Mouse (Mus musculus): ENCODE results near the gene Cmklr1. TPM values are rescaled to one million over a fixed set of nuclear protein-coding genes. Genes with fewer than 3 reads are reported as not detected.

The Cmklr1 gene
- polyA plus RNA-seq, 1 experiment from 2014 or later = 63.8 TPM

GRCm38 (mm10) chr5:113609891-113610290, 40.3 kb downstream of the Cmklr1 start:
- Histone ChIP-seq H3K27me3 (replicated peaks; ENCODE audit: insufficient read depth, low read length) (no peaks in the 10 kb centered on the region), H3K9me3 (ENCODE audit: low read length) (no peaks in the 10 kb centered on the region), H3K4me3 (ENCODE audit: low read depth, low read length) (no peak overlapping the region), H3K4me2 (replicated peaks; ENCODE audit: low read depth, low read length) (no peak overlapping the region), H3K27ac (ENCODE audit: low read length) (peak overlapping the region; percentile 83), H3K9ac (replicated peaks; ENCODE audit: low read depth) (no peak overlapping the region), H3K4me1 (ENCODE audit: insufficient read depth, low read depth, low read length) (0 out of 2 replicates have a peak, but pooled peaks cover 4% of the 10 kb centered on the region), H3K36me3 (ENCODE audit: insufficient read depth, low read length) (no peaks in the 10 kb centered on the region)
- no peak for DNase-seq (ENCODE audit: low spot score)
- no peak for ATAC-seq
- TF ChIP-seq EP300 (IDR thresholded peaks at IDR 0.05) = no peak
- TF ChIP-seq CTCF (IDR thresholded peaks at IDR 0.05) = no peak
- WGBS = 61% methylated on average over 5 of the region's 5 CpGs

- H3K9me3 ChIP-seq (ENCODE audit: low read length) = no peaks in the 10 kb centered on the region
- H3K4me1 ChIP-seq (ENCODE audit: insufficient read depth, low read depth, low read length) = 0 out of 2 replicates have a peak, but pooled peaks cover 4% of the 10 kb centered on the region
- WGBS = 75% methylated on average over 8 of the region's 8 CpGs
- no peak overlapping the region for H3K4me2 ChIP-seq (replicated peaks; ENCODE audit: low read depth, low read length)
- TF ChIP-seq EP300 (IDR thresholded peaks at IDR 0.05) = no peak
- TF ChIP-seq CTCF (IDR thresholded peaks at IDR 0.05) = no peak
- no peaks in the 10 kb centered on the region for H3K36me3 ChIP-seq (ENCODE audit: insufficient read depth, low read length)
- ATAC-seq = no peak
- H3K27ac ChIP-seq (ENCODE audit: low read length) = peak overlapping the region; percentile 83
- no peak overlapping the region for H3K4me3 ChIP-seq (ENCODE audit: low read depth, low read length)
- DNase-seq (ENCODE audit: low spot score) = no peak
- no peak overlapping the region for H3K9ac ChIP-seq (replicated peaks; ENCODE audit: low read depth)
- no peaks in the 10 kb centered on the region for H3K27me3 ChIP-seq (replicated peaks; ENCODE audit: insufficient read depth, low read length)
These were observed 41.7 kb downstream of the Cmklr1 start for GRCm38 (mm10) chr5:113608511-113608910.

- Histone ChIP-seq H3K36me3 (ENCODE audit: insufficient read depth, low read length) (no peaks in the 10 kb centered on the region), H3K9me3 (ENCODE audit: low read length) (no peaks in the 10 kb centered on the region), H3K9ac (replicated peaks; ENCODE audit: low read depth) (no peak overlapping the region), H3K4me1 (ENCODE audit: insufficient read depth, low read depth, low read length) (0 out of 2 replicates have a peak, but pooled peaks cover 4% of the 10 kb centered on the region), H3K4me2 (replicated peaks; ENCODE audit: low read depth, low read length) (no peak overlapping the region), H3K27me3 (replicated peaks; ENCODE audit: insufficient read depth, low read length) (no peaks in the 10 kb centered on the region), H3K4me3 (ENCODE audit: low read depth, low read length) (no peak overlapping the region), H3K27ac (ENCODE audit: low read length) (peak overlapping the region; percentile 83)
- ATAC-seq (no peak), DNase-seq (ENCODE audit: low spot score) (peak; percentile 20)
- TF ChIP-seq CTCF (IDR thresholded peaks at IDR 0.05) (no peak), EP300 (IDR thresholded peaks at IDR 0.05) (no peak)
- 24% methylated on average over 13 of the region's 13 CpGs for WGBS
These were observed 42.2 kb downstream of the Cmklr1 start for GRCm38 (mm10) chr5:113607941-113608431.

GRCm38 (mm10) chr5:113606961-113607785, 43.1 kb downstream of the Cmklr1 start:
- DNase-seq (ENCODE audit: low spot score) (peak; percentile 63), ATAC-seq (peak; percentile 1; the same call in 1 of the 2 replicates)
- Histone ChIP-seq H3K36me3 (ENCODE audit: insufficient read depth, low read length) (no peaks in the 10 kb centered on the region), H3K9ac (replicated peaks; ENCODE audit: low read depth) (no peak overlapping the region), H3K4me1 (ENCODE audit: insufficient read depth, low read depth, low read length) (0 out of 2 replicates have a peak, but pooled peaks cover 4% of the 10 kb centered on the region), H3K27me3 (replicated peaks; ENCODE audit: insufficient read depth, low read length) (no peaks in the 10 kb centered on the region), H3K4me2 (replicated peaks; ENCODE audit: low read depth, low read length) (no peak overlapping the region), H3K27ac (ENCODE audit: low read length) (peak overlapping the region; percentile 83), H3K9me3 (ENCODE audit: low read length) (no peaks in the 10 kb centered on the region), H3K4me3 (ENCODE audit: low read depth, low read length) (no peak overlapping the region)
- TF ChIP-seq CTCF (IDR thresholded peaks at IDR 0.05) (peak; percentile 51), EP300 (IDR thresholded peaks at IDR 0.05) (no peak)
- WGBS = 60% methylated on average over 8 of the region's 8 CpGs

- Histone ChIP-seq H3K4me2 (replicated peaks; ENCODE audit: low read depth, low read length) (no peak overlapping the region), H3K9me3 (ENCODE audit: low read length) (no peaks in the 10 kb centered on the region), H3K27ac (ENCODE audit: low read length) (peak overlapping the region; percentile 83), H3K4me1 (ENCODE audit: insufficient read depth, low read depth, low read length) (0 out of 2 replicates have a peak, but pooled peaks cover 4% of the 10 kb centered on the region), H3K36me3 (ENCODE audit: insufficient read depth, low read length) (no peaks in the 10 kb centered on the region), H3K27me3 (replicated peaks; ENCODE audit: insufficient read depth, low read length) (no peaks in the 10 kb centered on the region), H3K4me3 (ENCODE audit: low read depth, low read length) (no peak overlapping the region), H3K9ac (replicated peaks; ENCODE audit: low read depth) (no peak overlapping the region)
- WGBS = 38% methylated on average over 3 of the region's 3 CpGs
- TF ChIP-seq EP300 (IDR thresholded peaks at IDR 0.05) (peak; percentile 55; the same call in 1 of the 2 replicates), CTCF (IDR thresholded peaks at IDR 0.05) (no peak)
- peak; percentile 62 for DNase-seq (ENCODE audit: low spot score)
- peak; percentile 27 for ATAC-seq
These were observed 44.1 kb downstream of the Cmklr1 start for GRCm38 (mm10) chr5:113606121-113606520.

GRCm38 (mm10) chr5:113604758-113605157, 45.5 kb downstream of the Cmklr1 start:
- 48% methylated on average over 4 of the region's 4 CpGs for WGBS
- Histone ChIP-seq H3K4me1 (ENCODE audit: insufficient read depth, low read depth, low read length) (0 out of 2 replicates have a peak, but pooled peaks cover 4% of the 10 kb centered on the region), H3K27me3 (replicated peaks; ENCODE audit: insufficient read depth, low read length) (no peaks in the 10 kb centered on the region), H3K4me2 (replicated peaks; ENCODE audit: low read depth, low read length) (no peak overlapping the region), H3K27ac (ENCODE audit: low read length) (no peak overlapping the region), H3K9me3 (ENCODE audit: low read length) (no peaks in the 10 kb centered on the region), H3K9ac (replicated peaks; ENCODE audit: low read depth) (no peak overlapping the region), H3K4me3 (ENCODE audit: low read depth, low read length) (no peak overlapping the region), H3K36me3 (ENCODE audit: insufficient read depth, low read length) (no peaks in the 10 kb centered on the region)
- peak; percentile 91 for DNase-seq (ENCODE audit: low spot score)
- TF ChIP-seq CTCF (IDR thresholded peaks at IDR 0.05) (no peak), EP300 (IDR thresholded peaks at IDR 0.05) (peak; percentile 96)
- ATAC-seq = peak; percentile 75
